Comparison of ENCODE assay signal across 19 mouse cellular contexts in genomic region chr3:151899676-151900075, GRCm38 (mm10).
DNase-seq lines count a peak whose midpoint lies in the region; ATAC-seq lines count a peak whose summit lies in the region.
"Had no signal": no experiment of that assay in that cellular context is flagged by ENCODE, and none has a peak within 500 bp of the region (broad histone marks: within the 10 kb centered on the region; RNA-seq: fewer than 3 reads in every experiment).

No protein-coding gene starts in this region.

- peak; percentile 98 for ATAC-seq in frontal cortex, adult (ENCODE audit: low TSS enrichment)
- ATAC-seq: activated CD4-positive, CD25-positive, alpha-beta regulatory T cell, adult 4 months; CD4-positive, CD25-positive, alpha-beta regulatory T cell, adult 4 months; forebrain, embryonic 13.5 days; forebrain, embryonic 15.5 days; forebrain, postnatal 0 days; Patski had no signal

- no peak for DNase-seq in frontal cortex, postnatal 25 days (ENCODE audit: low spot score in 2 of 2)
- DNase-seq in right cerebral cortex, adult 18-20 months: peak; percentile 32
- no peak for DNase-seq in right cerebral cortex, adult 2 months (ENCODE audit: low spot score in 2 of 2)
- DNase-seq in adrenal gland, postnatal 10 days: no peak
- DNase-seq: adrenal gland, adult 8-10 months; adrenal gland, postnatal 25 days; B cell, adult 2 months; cerebellum, adult 11-12 months; cerebellum, adult 2 months; cerebellum, adult 9-10 months; cerebellum, postnatal 10 days; cerebellum, postnatal 25 days; forebrain, postnatal 0 days had no signal
